ENCODE assay signal across 8 mouse cellular contexts in genomic region chr15:8451071-8451470, GRCm38 (mm10). TPM values are rescaled to one million over a fixed set of nuclear protein-coding genes. Genes with fewer than 3 reads are reported as not detected.
DNase-seq lines count a peak whose midpoint lies in the region; ATAC-seq and TF ChIP-seq lines count a peak whose summit lies in the region.

No protein-coding gene starts in this region.

- peak; percentile 22; the same call in 1 of the 2 replicates for TF ChIP-seq CTCF in bone marrow, adult 2 months (IDR thresholded peaks at IDR 0.05; ENCODE audit: control insufficient read depth, insufficient read depth, low read length)

- no peak overlapping the region for H3K9ac ChIP-seq in hindbrain, embryonic 14.5 days
- no peak overlapping the region for H3K9ac ChIP-seq in hindbrain, embryonic 16.5 days (ENCODE audit: low read depth, low read length)
- no peak overlapping the region for H3K9ac ChIP-seq in liver, embryonic 16.5 days (ENCODE audit: low read depth, low read length)
- no peak overlapping the region for H3K9ac ChIP-seq in stomach, embryonic 16.5 days (ENCODE audit: low read length)

- H3K36me3 ChIP-seq in hindbrain, embryonic 14.5 days (replicated peaks; ENCODE audit: control insufficient read depth, insufficient read depth): no peaks in the 10 kb centered on the region
- H3K36me3 ChIP-seq in hindbrain, embryonic 16.5 days (ENCODE audit: control insufficient read depth, insufficient read depth, low read length): no peaks in the 10 kb centered on the region
- H3K36me3 ChIP-seq in liver, embryonic 16.5 days (ENCODE audit: control insufficient read depth, insufficient read depth): no peaks in the 10 kb centered on the region
- H3K36me3 ChIP-seq in stomach, embryonic 16.5 days (ENCODE audit: control insufficient read depth, insufficient read depth, low read length): no peaks in the 10 kb centered on the region

- peaks cover 20% of the 10 kb centered on the region for H3K4me1 ChIP-seq in hindbrain, embryonic 14.5 days (replicated peaks; ENCODE audit: control insufficient read depth, insufficient read depth, low read length)
- peaks cover 14% of the 10 kb centered on the region for H3K4me1 ChIP-seq in hindbrain, embryonic 16.5 days (ENCODE audit: control insufficient read depth, insufficient read depth, low read depth, low read length)
- no peaks in the 10 kb centered on the region for H3K4me1 ChIP-seq in bone marrow, adult 2 months (ENCODE audit: control insufficient read depth, insufficient read depth, low read length)
- H3K4me1 ChIP-seq in liver, embryonic 16.5 days (ENCODE audit: control insufficient read depth, low read depth, low read length): peaks cover 9% of the 10 kb centered on the region
- peaks cover 9% of the 10 kb centered on the region for H3K4me1 ChIP-seq in stomach, embryonic 16.5 days (ENCODE audit: control insufficient read depth, insufficient read depth, low read length)

- no peak overlapping the region for H3K4me3 ChIP-seq in hindbrain, embryonic 14.5 days (replicated peaks; ENCODE audit: low read length)
- H3K4me3 ChIP-seq in hindbrain, embryonic 16.5 days (ENCODE audit: low read length): no peak overlapping the region
- no peak overlapping the region for H3K4me3 ChIP-seq in bone marrow, adult 2 months (replicated peaks; ENCODE audit: control insufficient read depth, low read depth, low read length)
- H3K4me3 ChIP-seq in liver, embryonic 16.5 days (ENCODE audit: low read depth, low read length): no peak overlapping the region
- no peak overlapping the region for H3K4me3 ChIP-seq in stomach, embryonic 16.5 days (replicated peaks; ENCODE audit: low read length)

- peak; percentile 27 for DNase-seq in hindbrain, embryonic 14.5 days (ENCODE audit: low spot score)
- DNase-seq in heart, adult 9 months (ENCODE audit: low spot score in 2 of 2): peak; percentile 55 to 56
- no peak for DNase-seq in layer of hippocampus, adult 8-10 months (ENCODE audit: low spot score in 2 of 2)

- ATAC-seq in hindbrain, embryonic 14.5 days (ENCODE audit: low FRiP score): no peak
- ATAC-seq in hindbrain, embryonic 16.5 days: no peak
- peak; percentile 92 for ATAC-seq in CD4-positive, CD25-positive, alpha-beta regulatory T cell, adult 4 months
- peak; percentile 74 for ATAC-seq in liver, embryonic 16.5 days (ENCODE audit: low read depth)
- ATAC-seq in stomach, embryonic 16.5 days (ENCODE audit: insufficient read depth, low FRiP score): peak; percentile 50; the same call in 1 of the 2 replicates

- H3K27me3 ChIP-seq in hindbrain, embryonic 14.5 days (ENCODE audit: control insufficient read depth, insufficient read depth, low read length): no peaks in the 10 kb centered on the region
- no peaks in the 10 kb centered on the region for H3K27me3 ChIP-seq in hindbrain, embryonic 16.5 days (replicated peaks; ENCODE audit: control insufficient read depth, insufficient read depth, low read length)
- H3K27me3 ChIP-seq in liver, embryonic 16.5 days (ENCODE audit: control insufficient read depth, insufficient read depth, low read depth, low read length): no peaks in the 10 kb centered on the region
- no peaks in the 10 kb centered on the region for H3K27me3 ChIP-seq in stomach, embryonic 16.5 days (ENCODE audit: control insufficient read depth, insufficient read depth, low read length)

- no peak overlapping the region for H3K4me2 ChIP-seq in hindbrain, embryonic 14.5 days (replicated peaks)
- no peak overlapping the region for H3K4me2 ChIP-seq in hindbrain, embryonic 16.5 days (ENCODE audit: low read length)
- no peak overlapping the region for H3K4me2 ChIP-seq in liver, embryonic 16.5 days (ENCODE audit: low read depth, low read length)
- H3K4me2 ChIP-seq in stomach, embryonic 16.5 days (ENCODE audit: low read depth, low read length): no peak overlapping the region

- 43% methylated on average over 3 of the region's 3 CpGs for WGBS in hindbrain, embryonic 14.5 days
- WGBS in hindbrain, embryonic 16.5 days: 45% methylated on average over 3 of the region's 3 CpGs
- WGBS in bone marrow, adult 2 months: 27% methylated on average over 3 of the region's 3 CpGs
- WGBS in liver, embryonic 16.5 days (ENCODE audit: insufficient replicate concordance): 30% methylated on average over 3 of the region's 3 CpGs
- WGBS in stomach, embryonic 16.5 days: 37% methylated on average over 3 of the region's 3 CpGs

- TF ChIP-seq POLR2A in bone marrow, adult 2 months (IDR thresholded peaks at IDR 0.05; ENCODE audit: borderline replicate concordance, control insufficient read depth, low read depth, low read length): no peak

- H3K27ac ChIP-seq in hindbrain, embryonic 14.5 days: no peak overlapping the region
- H3K27ac ChIP-seq in hindbrain, embryonic 16.5 days (ENCODE audit: low read depth, low read length): no peak overlapping the region
- H3K27ac ChIP-seq in bone marrow, adult 2 months (ENCODE audit: control insufficient read depth, insufficient read depth, low read depth, low read length, poor library complexity): no peak overlapping the region
- H3K27ac ChIP-seq in liver, embryonic 16.5 days (ENCODE audit: low read length): no peak overlapping the region
- no peak overlapping the region for H3K27ac ChIP-seq in stomach, embryonic 16.5 days (ENCODE audit: low read length)

- H3K9me3 ChIP-seq in hindbrain, embryonic 14.5 days (ENCODE audit: control insufficient read depth, low read length): no peaks in the 10 kb centered on the region
- no peaks in the 10 kb centered on the region for H3K9me3 ChIP-seq in hindbrain, embryonic 16.5 days (ENCODE audit: control insufficient read depth, low read length)
- no peaks in the 10 kb centered on the region for H3K9me3 ChIP-seq in liver, embryonic 16.5 days (replicated peaks; ENCODE audit: control insufficient read depth, low read length)
- no peaks in the 10 kb centered on the region for H3K9me3 ChIP-seq in stomach, embryonic 16.5 days (replicated peaks; ENCODE audit: control insufficient read depth, low read length)

RNA-seq across cellular contexts. Expression of gene Nipbl, which starts 6.8 kb away (rescaled TPM):
- polyA plus RNA-seq in hindbrain, embryonic 14.5 days (2014; fragmentation: Nextera tagmentation; extraction: Ambion mirVana): 16.9 and 18.4 TPM in 2 replicates
- 12.1 and 13.3 TPM in 2 replicates for polyA plus RNA-seq in hindbrain, embryonic 16.5 days (2015; fragmentation: Nextera tagmentation; extraction: Ambion mirVana)
- polyA plus RNA-seq in CD4-positive, CD25-positive, alpha-beta regulatory T cell, adult 4 months (2017; shearing (Covaris generic)): 10 to 100 TPM; 49.6 to 51.7 TPM
- polyA plus RNA-seq in bone marrow, adult 2 months (2011; ENCODE audit: insufficient read depth, insufficient read length, low replicate concordance, missing spikeins): 15.1 and 23.7 TPM in 2 replicates
- polyA plus RNA-seq in liver, embryonic 16.5 days (2015; fragmentation: Nextera tagmentation; extraction: Ambion mirVana): 6.2 and 6.3 TPM in 2 replicates
- 14.4 and 15.7 TPM in 2 replicates for polyA plus RNA-seq in stomach, embryonic 16.5 days (2015; fragmentation: Nextera tagmentation; extraction: Ambion mirVana)
- total RNA-seq in layer of hippocampus, adult 8-10 months (2022): 10 to 100 TPM; 29.5 to 37.3 (median 33.6) TPM

Comparison
In these comparisons a context has a peak if more than half of its experiments do, and no peak if none do; other contexts are left out.
1. ATAC-seq: peak in CD4-positive, CD25-positive, alpha-beta regulatory T cell, adult 4 months (single experiment), liver, embryonic 16.5 days (single experiment) and stomach, embryonic 16.5 days (single experiment); none in hindbrain, embryonic 14.5 days (single experiment) and hindbrain, embryonic 16.5 days (single experiment).
2. DNase-seq: peak in hindbrain, embryonic 14.5 days (single experiment) and heart, adult 9 months (2 of 2); none in layer of hippocampus, adult 8-10 months (0 of 2).